Comparison of ENCODE assay signal across 8 mouse cellular contexts in the genomic region with DNA sequence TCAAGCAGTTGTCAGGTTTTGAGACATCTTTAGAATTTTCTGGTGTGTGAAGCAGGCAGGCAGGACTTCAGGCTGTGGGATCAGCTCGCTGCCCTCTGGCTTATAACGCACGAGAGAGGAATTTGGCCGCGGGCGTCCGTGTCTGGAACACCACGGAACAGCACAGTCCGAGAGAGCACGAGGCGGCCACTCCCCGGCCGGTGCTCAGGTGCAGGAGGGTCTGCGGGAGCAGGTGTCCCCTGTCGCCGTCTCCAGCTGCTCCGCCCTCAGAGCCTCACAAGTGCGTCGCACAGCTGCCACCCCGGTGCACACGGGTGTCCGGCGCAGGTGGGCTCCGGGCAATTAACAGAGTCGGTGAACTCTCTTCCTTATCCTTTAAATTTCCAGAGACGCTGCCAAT. TPM values are rescaled to one million over a fixed set of nuclear protein-coding genes. Genes with fewer than 3 reads are reported as not detected.
DNase-seq lines count a peak whose midpoint lies in the region; ATAC-seq lines count a peak whose summit lies in the region.

No protein-coding gene starts in this region.

- no peak overlapping the region for H3K27ac ChIP-seq in liver, embryonic 11.5 days (ENCODE audit: low read depth, low read length)
- H3K27ac ChIP-seq in forebrain, embryonic 10.5 days = no peak overlapping the region
- H3K27ac ChIP-seq in limb, embryonic 10.5 days = no peak overlapping the region

- no peaks in the 10 kb centered on the region for H3K36me3 ChIP-seq in liver, embryonic 11.5 days (ENCODE audit: control insufficient read depth, insufficient read depth, low read length)
- no peaks in the 10 kb centered on the region for H3K36me3 ChIP-seq in forebrain, embryonic 10.5 days (replicated peaks)
- no peaks in the 10 kb centered on the region for H3K36me3 ChIP-seq in limb, embryonic 10.5 days

- no peak for ATAC-seq in liver, embryonic 11.5 days (replicated peaks; ENCODE audit: low FRiP score)

- H3K4me3 ChIP-seq in liver, embryonic 11.5 days (ENCODE audit: low read depth, low read length) = peak overlapping the region; percentile 60
- H3K4me3 ChIP-seq in forebrain, embryonic 10.5 days = peak overlapping the region; percentile 81
- H3K4me3 ChIP-seq in limb, embryonic 10.5 days = peak overlapping the region; percentile 62

- DNase-seq in liver, embryonic 11.5 days (ENCODE audit: low spot score) = no peak
- no peak for DNase-seq in liver
- no peak for DNase-seq in forebrain, embryonic 10.5 days (ENCODE audit: extremely low spot score, low spot score)
- peak; percentile 62 for DNase-seq in limb, embryonic 10.5 days (ENCODE audit: low spot score)
- DNase-seq in retina, embryonic 14.5 days (ENCODE audit: low spot score) = peak; percentile 26
- DNase-seq in layer of hippocampus, adult 9-10 months (ENCODE audit: low spot score) = no peak
- no peak for DNase-seq in T-cell, adult 2 months (ENCODE audit: low spot score)
- DNase-seq in frontal cortex, postnatal 14 days (ENCODE audit: low spot score in 2 of 2) = no peak

- peaks cover 60% of the 10 kb centered on the region for H3K27me3 ChIP-seq in liver, embryonic 11.5 days (replicated peaks; ENCODE audit: control insufficient read depth, insufficient read depth, low read length)
- H3K27me3 ChIP-seq in forebrain, embryonic 10.5 days (ENCODE audit: poor library complexity, severe bottlenecking) = peaks cover 94% of the 10 kb centered on the region
- H3K27me3 ChIP-seq in limb, embryonic 10.5 days (ENCODE audit: low read depth, poor library complexity, severe bottlenecking) = peaks cover 80% of the 10 kb centered on the region

- no peaks in the 10 kb centered on the region for H3K9me3 ChIP-seq in liver, embryonic 11.5 days (ENCODE audit: control insufficient read depth, low read length)
- no peaks in the 10 kb centered on the region for H3K9me3 ChIP-seq in forebrain, embryonic 10.5 days
- H3K9me3 ChIP-seq in limb, embryonic 10.5 days (replicated peaks) = no peaks in the 10 kb centered on the region

- H3K9ac ChIP-seq in liver, embryonic 11.5 days (ENCODE audit: low read depth, low read length) = no peak overlapping the region

- peak overlapping the region; percentile 96 for H3K4me2 ChIP-seq in liver, embryonic 11.5 days

- 5% methylated on average over 26 of the region's 26 CpGs for WGBS in liver, embryonic 11.5 days
- WGBS in forebrain, embryonic 10.5 days = 3% methylated on average over 26 of the region's 26 CpGs
- 2% methylated on average over 26 of the region's 26 CpGs for WGBS in limb, embryonic 10.5 days

- H3K4me1 ChIP-seq in liver, embryonic 11.5 days (replicated peaks; ENCODE audit: control insufficient read depth, insufficient read depth, low read length) = peaks cover 5% of the 10 kb centered on the region
- peaks cover 34% of the 10 kb centered on the region for H3K4me1 ChIP-seq in forebrain, embryonic 10.5 days
- peaks cover 23% of the 10 kb centered on the region for H3K4me1 ChIP-seq in limb, embryonic 10.5 days

RNA-seq across cellular contexts. Expression of a gene that starts 0.9 kb away (rescaled TPM):
- polyA plus RNA-seq in liver, embryonic 11.5 days (2014; fragmentation: Nextera tagmentation; extraction: Ambion mirVana) = 0.35 and 0.37 TPM in 2 replicates
- 0.97 and 1.6 TPM in 2 replicates for polyA plus RNA-seq in forebrain, embryonic 10.5 days (2016; fragmentation: Nextera tagmentation; extraction: Ambion mirVana)
- 0.73 and 1.9 TPM in 2 replicates for polyA plus RNA-seq in limb, embryonic 10.5 days (2016; fragmentation: Nextera tagmentation; extraction: Ambion mirVana)

Comparison
In these comparisons a context has a peak if more than half of its experiments do, and no peak if none do; other contexts are left out.
1. DNase-seq: peak in limb, embryonic 10.5 days (single experiment) and retina, embryonic 14.5 days (single experiment); none in liver, embryonic 11.5 days (single experiment), liver (single experiment), forebrain, embryonic 10.5 days (single experiment), layer of hippocampus, adult 9-10 months (single experiment), T-cell, adult 2 months (single experiment) and frontal cortex, postnatal 14 days (0 of 2).
2. Peak in every context shown above with its lines, with median percentiles within 50 percentile points of each other: H3K4me3 ChIP-seq.